Mouse (Mus musculus) midbrain, embryonic 11.5 days (tissue): ENCODE results near the gene Fanca. TPM values are rescaled to one million over a fixed set of nuclear protein-coding genes. Genes with fewer than 3 reads are reported as not detected.
A peak's percentile ranks its signal among the peaks of the same experiment; 100 is the strongest.

Experiments
- ATAC-seq: fragments of 200-750 bp; cut with Nextera tagmentation; 2 replicates; pipeline ENCODE4 v1.8.0; 2017; ENCODE audit warnings: moderate TSS enrichment, moderate library complexity; ENCODE audit not compliant: low FRiP score
- DNase-seq: peaks from one replicate; pipeline ENCODE4 v3.0.0; 2015; ENCODE audit warnings: low spot score; ENCODE audit errors: missing footprints
- H3K27ac ChIP-seq: fragments of 300-500 bp; sonication (generic); 2 replicates; pipeline ENCODE4 v1.5.1; 2014; ENCODE audit warnings: low read depth, low read length
- H3K27me3 ChIP-seq: fragments of 300-500 bp; sonication (generic); 2 replicates; pipeline ENCODE4 v1.6.1; 2014; ENCODE audit warnings: mild to moderate bottlenecking, low read length, moderate library complexity, mixed read lengths; ENCODE audit not compliant: control insufficient read depth, insufficient read depth
- H3K36me3 ChIP-seq: fragments of 300-500 bp; sonication (generic); 2 replicates; pipeline ENCODE4 v1.6.1; 2014; ENCODE audit warnings: mild to moderate bottlenecking, low read length, moderate library complexity, mixed read lengths; ENCODE audit not compliant: control insufficient read depth, insufficient read depth
- H3K4me1 ChIP-seq: fragments of 300-500 bp; sonication (generic); 2 replicates; pipeline ENCODE4 v1.6.1; 2014; ENCODE audit warnings: low read length; ENCODE audit not compliant: control insufficient read depth, insufficient read depth
- H3K4me2 ChIP-seq: fragments of 300-500 bp; sonication (generic); 2 replicates; pipeline ENCODE4 v1.6.1; 2014; ENCODE audit warnings: mild to moderate bottlenecking, moderate library complexity
- H3K4me3 ChIP-seq: fragments of 300-500 bp; sonication (generic); 2 replicates; pipeline ENCODE4 v1.5.1; 2014; ENCODE audit warnings: low read depth, low read length
- H3K9ac ChIP-seq: fragments of 300-500 bp; sonication (generic); 2 replicates; pipeline ENCODE4 v1.6.1; 2014; ENCODE audit warnings: low read length
- H3K9me3 ChIP-seq: fragments of 300-500 bp; sonication (generic); 2 replicates; pipeline ENCODE4 v1.6.1; 2016; ENCODE audit warnings: low read length; ENCODE audit not compliant: control insufficient read depth
- WGBS: fragments of 180-500 bp; shearing (Covaris S2); extraction: QIAGEN DNeasy Blood & Tissue Kit; methylation state at CpG from one replicate; pipeline ENCODE4 v1.1.7; 2014; 5-methylcytosine and 5-hydroxymethylcytosine counted together
- polyA plus RNA-seq: library from polyadenylated mRNA; unstranded; fragments of >200 nt; fragmentation: Nextera tagmentation; extraction: Ambion mirVana; gene quantifications from 2 replicates; pipeline ENCODE4 v1.2.1, GENCODE M21; 2014

Fanca gene
- polyA plus RNA-seq, 1 experiment from 2014 or later, result 31.5 TPM

- DNase-seq, result peak; percentile 85
- ATAC-seq, result peak; percentile 87
- H3K4me2 ChIP-seq, result peak overlapping the region; percentile 69
- H3K9ac ChIP-seq, result peak overlapping the region; percentile 77
- H3K9me3 ChIP-seq, result no peaks in the 10 kb centered on the region
- no peak overlapping the region for H3K27ac ChIP-seq
- no peaks in the 10 kb centered on the region for H3K36me3 ChIP-seq
- 9% methylated on average over 21 of the region's 21 CpGs for WGBS
- peaks cover 5% of the 10 kb centered on the region for H3K4me1 ChIP-seq
- no peaks in the 10 kb centered on the region for H3K27me3 ChIP-seq
- H3K4me3 ChIP-seq, result peak overlapping the region; percentile 67
These were observed 452 bp downstream of the Fanca start for GRCm38 (mm10) chr8:123317781-123318466.

GRCm38 (mm10) chr8:123308738-123309137 lies 9.6 kb downstream of the Fanca start:
- DNase-seq (no peak), ATAC-seq (no peak)
- Histone ChIP-seq H3K4me1 (no peaks in the 10 kb centered on the region), H3K27ac (no peak overlapping the region), H3K4me3 (no peak overlapping the region), H3K4me2 (no peak overlapping the region), H3K27me3 (no peaks in the 10 kb centered on the region), H3K9me3 (no peaks in the 10 kb centered on the region), H3K36me3 (peaks cover 8% of the 10 kb centered on the region; the same call in 1 of the 2 replicates), H3K9ac (no peak overlapping the region)
- WGBS, result 68% methylated on average over 4 of the region's 4 CpGs

- Histone ChIP-seq H3K4me3 (no peak overlapping the region), H3K27me3 (no peaks in the 10 kb centered on the region), H3K36me3 (peaks cover 4% of the 10 kb centered on the region; the same call in 1 of the 2 replicates), H3K9me3 (no peaks in the 10 kb centered on the region), H3K27ac (no peak overlapping the region), H3K9ac (no peak overlapping the region), H3K4me1 (no peaks in the 10 kb centered on the region), H3K4me2 (no peak overlapping the region)
- ATAC-seq (no peak), DNase-seq (no peak)
- WGBS, result 95% methylated on average over 11 of the region's 11 CpGs
These were observed 20.1 kb downstream of the Fanca start for GRCm38 (mm10) chr8:123298301-123298700.

- Histone ChIP-seq H3K36me3 (peaks cover 7% of the 10 kb centered on the region; the same call in 1 of the 2 replicates), H3K9me3 (no peaks in the 10 kb centered on the region), H3K27ac (no peak overlapping the region), H3K4me1 (no peaks in the 10 kb centered on the region), H3K27me3 (no peaks in the 10 kb centered on the region), H3K4me2 (no peak overlapping the region), H3K9ac (no peak overlapping the region), H3K4me3 (no peak overlapping the region)
- DNase-seq, result no peak
- no peak for ATAC-seq
- 96% methylated on average over 2 of the region's 2 CpGs for WGBS
These were observed 25.6 kb downstream of the Fanca start for GRCm38 (mm10) chr8:123292785-123293184.

DNA sequence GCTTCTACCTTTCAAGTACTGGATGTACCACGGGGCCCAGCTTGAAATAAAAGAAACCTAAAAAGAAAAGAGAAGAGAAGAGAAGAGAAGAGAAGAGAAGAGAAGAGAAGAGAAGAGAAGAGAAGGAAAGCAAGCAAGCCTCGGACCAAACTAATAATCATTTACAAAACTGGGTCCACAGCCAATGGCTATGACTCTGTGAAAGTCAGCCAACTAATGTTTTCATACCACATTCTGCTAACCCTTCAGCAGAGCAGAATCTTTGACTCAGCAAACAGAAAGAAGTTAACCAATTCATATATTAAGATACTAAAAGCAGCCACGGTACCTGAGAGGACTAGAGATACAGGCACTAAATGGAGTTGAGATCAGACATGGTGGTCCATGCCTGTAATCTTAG lies 26.1 kb downstream of the Fanca start:
- Histone ChIP-seq H3K27ac (no peak overlapping the region), H3K27me3 (no peaks in the 10 kb centered on the region), H3K9me3 (no peaks in the 10 kb centered on the region), H3K4me2 (no peak overlapping the region), H3K4me3 (no peak overlapping the region), H3K4me1 (no peaks in the 10 kb centered on the region), H3K9ac (no peak overlapping the region), H3K36me3 (peaks cover 7% of the 10 kb centered on the region; the same call in 1 of the 2 replicates)
- 84% methylated on average over 3 of the region's 3 CpGs for WGBS
- no peak for ATAC-seq
- no peak for DNase-seq

GRCm38 (mm10) chr8:123291716-123292115 lies 26.7 kb downstream of the Fanca start:
- H3K36me3 ChIP-seq, result peaks cover 7% of the 10 kb centered on the region; the same call in 1 of the 2 replicates
- WGBS, result 88% methylated on average over 8 of the region's 8 CpGs
- H3K4me1 ChIP-seq, result no peaks in the 10 kb centered on the region
- no peak overlapping the region for H3K4me3 ChIP-seq
- H3K27ac ChIP-seq, result no peak overlapping the region
- no peak overlapping the region for H3K9ac ChIP-seq
- no peaks in the 10 kb centered on the region for H3K9me3 ChIP-seq
- H3K4me2 ChIP-seq, result no peak overlapping the region
- no peak for DNase-seq
- H3K27me3 ChIP-seq, result no peaks in the 10 kb centered on the region
- no peak for ATAC-seq

DNA sequence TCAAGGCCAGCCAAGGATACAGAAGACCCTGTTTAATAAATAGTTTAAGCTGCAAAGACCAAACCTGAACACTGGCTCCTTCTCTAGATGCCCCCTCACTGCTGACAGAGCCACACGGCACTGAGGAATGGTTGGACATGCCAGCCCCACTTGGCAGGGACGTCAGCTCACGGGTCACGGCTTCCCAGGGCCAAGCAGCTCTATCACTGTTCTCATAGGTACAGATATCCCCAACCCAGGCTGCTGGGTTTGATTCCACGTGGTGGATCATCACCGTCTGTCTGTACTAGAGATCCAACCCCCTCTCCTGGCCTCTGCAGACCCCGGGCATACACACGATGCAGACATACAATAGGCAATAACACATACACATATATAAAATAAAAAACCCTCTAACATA lies 27.7 kb downstream of the Fanca start:
- WGBS, result 90% methylated on average over 8 of the region's 8 CpGs
- Histone ChIP-seq H3K9ac (no peak overlapping the region), H3K9me3 (no peaks in the 10 kb centered on the region), H3K4me1 (no peaks in the 10 kb centered on the region), H3K4me3 (no peak overlapping the region), H3K36me3 (peaks cover 10% of the 10 kb centered on the region), H3K27ac (no peak overlapping the region), H3K27me3 (no peaks in the 10 kb centered on the region), H3K4me2 (no peak overlapping the region)
- no peak for DNase-seq
- ATAC-seq, result no peak

- no peaks in the 10 kb centered on the region for H3K9me3 ChIP-seq
- no peaks in the 10 kb centered on the region for H3K4me1 ChIP-seq
- H3K36me3 ChIP-seq, result peaks cover 6% of the 10 kb centered on the region
- H3K4me2 ChIP-seq, result no peak overlapping the region
- no peak overlapping the region for H3K27ac ChIP-seq
- no peak for DNase-seq
- no peaks in the 10 kb centered on the region for H3K27me3 ChIP-seq
- no peak overlapping the region for H3K9ac ChIP-seq
- no peak overlapping the region for H3K4me3 ChIP-seq
- ATAC-seq, result no peak
- WGBS, result 84% methylated on average over 4 of the region's 4 CpGs
These were observed 28.2 kb downstream of the Fanca start for GRCm38 (mm10) chr8:123290166-123290565.

- Histone ChIP-seq H3K9me3 (no peaks in the 10 kb centered on the region), H3K4me1 (no peaks in the 10 kb centered on the region), H3K27ac (no peak overlapping the region), H3K27me3 (no peaks in the 10 kb centered on the region), H3K4me2 (no peak overlapping the region), H3K4me3 (no peak overlapping the region), H3K9ac (no peak overlapping the region), H3K36me3 (peaks cover 6% of the 10 kb centered on the region)
- DNase-seq (no peak), ATAC-seq (no peak)
- WGBS, result 97% methylated on average over 17 of the region's 17 CpGs
These were observed 31.0 kb downstream of the Fanca start for GRCm38 (mm10) chr8:123287362-123287761.
